Mouse (Mus musculus) small intestine, adult 2 months (tissue): ENCODE data around the gene Gm20388. TPM values are rescaled to one million over a fixed set of nuclear protein-coding genes. Genes with fewer than 3 reads are reported as not detected.
A peak's percentile ranks its signal among the peaks of the same experiment; 100 is the strongest.

Source experiments
- H3K27ac ChIP-seq: fragments of 200-500 bp; 2 replicates; pipeline ENCODE4 v1.5.1; 2012; ENCODE audit warnings: low read depth, low read length, control low read depth, inconsistent platforms; ENCODE audit not compliant: insufficient read depth
- H3K27me3 ChIP-seq: fragments of 200-500 bp; 2 replicates; pipeline ENCODE4 v1.6.1; 2012; ENCODE audit warnings: mild to moderate bottlenecking, moderate library complexity, low read length, inconsistent platforms; ENCODE audit not compliant: control insufficient read depth, insufficient read depth
- H3K36me3 ChIP-seq: fragments of 200-500 bp; 2 replicates; pipeline ENCODE4 v1.6.1; 2012; ENCODE audit warnings: mild to moderate bottlenecking, low read length, control low read depth, inconsistent platforms; ENCODE audit not compliant: control insufficient read depth, insufficient read depth
- H3K4me1 ChIP-seq: fragments of 200-500 bp; 2 replicates; pipeline ENCODE4 v1.6.1; 2012; ENCODE audit warnings: low read length, inconsistent platforms, mixed read lengths; ENCODE audit not compliant: control insufficient read depth, insufficient read depth, insufficient read length
- H3K4me3 ChIP-seq: fragments of 200-500 bp; 2 replicates; pipeline ENCODE4 v1.5.1; 2012; ENCODE audit warnings: low read depth, mild to moderate bottlenecking, control low read depth, inconsistent platforms, low read length, moderate library complexity
- CTCF ChIP-seq: fragments of 200-500 bp; IDR thresholded peaks from 2 replicates; pipeline ENCODE4 v1.5.1; 2012; ENCODE audit warnings: low read depth, mild to moderate bottlenecking, control low read depth, inconsistent platforms, low read length, moderate library complexity, mixed read lengths; ENCODE audit not compliant: insufficient replicate concordance, insufficient read length; ENCODE audit errors: extremely low read depth
- POLR2A ChIP-seq: fragments of 200-500 bp; IDR thresholded peaks from 2 replicates; pipeline ENCODE4 v1.6.1; 2012; ENCODE audit warnings: low read depth, mild to moderate bottlenecking, control low read depth, inconsistent platforms, low read length, moderate library complexity
- WGBS: fragments of 180-500 bp; shearing (Covaris S2); methylation state at CpG from one replicate; pipeline ENCODE4 v1.1.7; 2018; 5-methylcytosine and 5-hydroxymethylcytosine counted together
- polyA plus RNA-seq: library from polyadenylated mRNA; depleted of rRNA; stranded (reverse); fragments of >200 nt; gene quantifications from 2 replicates; pipeline ENCODE4 v1.2.3, GENCODE M21; 2012

Gene Gm20388
- polyA plus RNA-seq, 1 experiment, result 37.3 TPM

GRCm38 (mm10) chr8:120038741-120039140 is 128.1 kb downstream of the Gm20388 start:
- TF ChIP-seq CTCF (no peak), POLR2A (no peak)
- Histone ChIP-seq H3K4me1 (peaks cover 6% of the 10 kb centered on the region), H3K36me3 (no peaks in the 10 kb centered on the region), H3K27ac (no peak overlapping the region), H3K27me3 (no peaks in the 10 kb centered on the region), H3K4me3 (no peak overlapping the region)
- 89% methylated on average over 12 of the region's 12 CpGs for WGBS

DNA sequence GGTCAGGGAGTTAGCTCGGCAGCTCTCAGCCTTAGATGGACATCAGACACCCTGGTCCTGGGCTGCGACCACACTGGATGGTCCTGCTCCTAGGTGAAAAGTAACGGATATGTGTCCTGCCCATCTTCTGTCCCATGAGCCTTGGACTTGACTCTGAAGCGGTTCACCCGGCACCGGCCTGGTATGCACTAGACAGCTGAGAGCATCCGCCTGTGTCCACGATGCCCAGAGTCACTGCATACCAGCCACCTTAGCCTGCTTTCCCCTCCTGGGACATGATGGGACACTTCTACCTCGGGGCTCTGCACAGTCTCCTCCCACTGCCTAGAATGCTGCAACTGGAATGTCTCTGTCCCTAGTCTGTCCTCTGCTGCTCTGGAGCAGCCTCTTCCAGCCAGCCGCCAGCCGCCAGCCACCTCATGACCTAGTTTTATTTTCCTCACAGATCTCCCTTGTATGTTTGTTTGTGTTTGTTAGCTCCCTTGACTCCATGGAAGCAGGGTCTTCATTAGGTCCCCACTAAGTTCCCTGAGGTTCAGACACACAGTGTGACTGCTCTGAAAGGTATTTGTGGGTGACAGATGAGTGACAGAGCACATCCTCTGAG is 128.8 kb downstream of the Gm20388 start:
- Histone ChIP-seq H3K27me3 (no peaks in the 10 kb centered on the region), H3K4me3 (no peak overlapping the region), H3K4me1 (peaks cover 6% of the 10 kb centered on the region), H3K36me3 (no peaks in the 10 kb centered on the region), H3K27ac (no peak overlapping the region)
- 70% methylated on average over 11 of the region's 11 CpGs for WGBS
- TF ChIP-seq POLR2A (no peak), CTCF (no peak)

- Histone ChIP-seq H3K27ac (no peak overlapping the region), H3K4me3 (no peak overlapping the region), H3K27me3 (no peaks in the 10 kb centered on the region), H3K36me3 (no peaks in the 10 kb centered on the region), H3K4me1 (peaks cover 6% of the 10 kb centered on the region)
- 60% methylated on average over 1 of the region's 1 CpGs for WGBS
- TF ChIP-seq POLR2A (no peak), CTCF (no peak)
Observed at GRCm38 (mm10) chr8:120040861-120041260, 130.2 kb downstream of the Gm20388 start.

DNA sequence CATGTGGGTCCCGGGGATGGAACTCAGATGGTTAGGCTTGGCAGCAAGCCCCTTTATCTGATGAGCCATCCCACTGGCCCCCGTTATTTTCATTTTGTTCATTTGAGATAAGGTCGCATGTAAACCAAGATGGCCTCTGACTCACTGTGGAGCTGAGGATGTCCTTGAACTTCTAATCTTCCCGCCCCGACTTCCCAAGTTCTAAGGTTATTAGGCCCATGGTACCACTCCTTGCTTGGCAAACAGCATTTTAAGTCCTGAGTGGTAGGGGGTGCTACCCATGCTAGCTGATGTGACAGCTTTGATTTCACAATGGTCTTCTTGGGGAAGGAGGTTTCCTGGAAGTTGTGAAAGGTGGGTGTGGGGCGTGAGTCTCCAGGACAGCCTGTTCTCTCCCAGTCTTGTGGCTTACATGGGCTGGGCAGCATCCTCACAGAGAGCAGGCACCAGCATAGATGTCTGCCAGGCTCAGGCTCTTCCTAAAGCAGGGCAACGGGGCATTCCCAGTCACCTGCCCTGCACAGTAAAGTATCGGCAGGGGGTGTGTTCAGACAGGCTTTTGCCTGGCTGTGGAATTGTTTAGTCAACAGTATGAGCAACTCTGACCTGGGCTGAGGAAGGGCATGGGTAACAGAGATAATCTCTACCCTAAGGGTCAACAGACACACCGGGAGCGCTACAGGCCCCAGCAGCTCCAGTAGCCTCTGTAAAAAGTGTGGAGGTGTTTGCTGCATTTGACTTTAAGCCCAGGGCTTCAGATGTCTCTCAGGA is 132.1 kb downstream of the Gm20388 start:
- TF ChIP-seq POLR2A (no peak), CTCF (no peak)
- H3K4me1 ChIP-seq, result no peaks in the 10 kb centered on the region
- H3K36me3 ChIP-seq, result no peaks in the 10 kb centered on the region
- no peak overlapping the region for H3K4me3 ChIP-seq
- no peak overlapping the region for H3K27ac ChIP-seq
- WGBS, result 51% methylated on average over 10 of the region's 10 CpGs
- no peaks in the 10 kb centered on the region for H3K27me3 ChIP-seq

DNA sequence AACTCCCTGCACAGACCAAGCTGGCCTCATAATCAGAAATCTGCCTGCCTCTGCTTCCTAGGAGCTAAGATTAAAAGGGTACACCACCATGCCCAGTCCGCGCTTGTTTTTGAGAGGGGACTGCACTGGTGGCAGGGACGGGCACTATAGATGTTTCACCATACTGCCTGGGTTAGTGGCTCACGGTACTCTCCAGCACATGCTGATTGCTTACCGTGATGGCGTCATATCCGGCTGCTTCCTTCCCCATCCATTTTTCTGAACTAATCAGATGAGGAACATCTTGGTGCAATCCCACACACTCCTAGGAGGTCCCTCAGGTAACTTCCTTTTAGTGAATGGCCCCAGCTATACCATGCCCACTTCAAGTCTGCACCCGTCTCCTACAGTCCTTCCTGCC is 134.3 kb downstream of the Gm20388 start:
- no peak for TF ChIP-seq CTCF
- TF ChIP-seq POLR2A, result no peak
- Histone ChIP-seq H3K4me1 (no peaks in the 10 kb centered on the region), H3K4me3 (no peak overlapping the region), H3K27ac (no peak overlapping the region), H3K36me3 (no peaks in the 10 kb centered on the region), H3K27me3 (no peaks in the 10 kb centered on the region)
- 87% methylated on average over 8 of the region's 8 CpGs for WGBS

DNA sequence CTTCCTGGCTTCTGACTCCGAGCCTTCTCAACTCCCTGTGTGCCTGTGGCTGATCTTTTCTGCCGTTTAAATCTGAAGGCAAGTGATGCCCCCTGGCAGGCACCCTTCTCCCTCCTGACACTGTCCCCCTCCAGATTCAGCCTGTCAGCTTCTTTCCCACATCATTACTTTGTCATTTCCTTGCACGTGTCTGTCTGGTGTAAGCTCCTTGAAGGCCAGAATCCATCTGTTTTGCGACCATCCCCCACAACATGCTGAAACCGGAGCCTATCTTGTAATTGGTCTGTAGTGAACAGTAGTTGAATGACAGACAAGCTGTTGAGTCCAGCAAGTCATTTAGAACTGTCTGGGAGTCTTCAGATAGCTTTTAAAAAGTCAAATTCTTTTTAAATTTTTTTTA is 134.8 kb downstream of the Gm20388 start:
- Histone ChIP-seq H3K27ac (no peak overlapping the region), H3K4me1 (no peaks in the 10 kb centered on the region), H3K27me3 (no peaks in the 10 kb centered on the region), H3K36me3 (no peaks in the 10 kb centered on the region), H3K4me3 (no peak overlapping the region)
- TF ChIP-seq POLR2A, result no peak
- no peak for TF ChIP-seq CTCF
- WGBS, result 70% methylated on average over 5 of the region's 5 CpGs

- Histone ChIP-seq H3K4me1 (no peaks in the 10 kb centered on the region; the same call in 1 of the 2 replicates), H3K4me3 (no peak overlapping the region), H3K36me3 (no peaks in the 10 kb centered on the region), H3K27ac (peak overlapping the region; percentile 91), H3K27me3 (no peaks in the 10 kb centered on the region)
- TF ChIP-seq POLR2A (no peak), CTCF (no peak)
- WGBS, result 64% methylated on average over 14 of the region's 14 CpGs
Observed at GRCm38 (mm10) chr8:120046258-120047020, 135.8 kb downstream of the Gm20388 start.

DNA sequence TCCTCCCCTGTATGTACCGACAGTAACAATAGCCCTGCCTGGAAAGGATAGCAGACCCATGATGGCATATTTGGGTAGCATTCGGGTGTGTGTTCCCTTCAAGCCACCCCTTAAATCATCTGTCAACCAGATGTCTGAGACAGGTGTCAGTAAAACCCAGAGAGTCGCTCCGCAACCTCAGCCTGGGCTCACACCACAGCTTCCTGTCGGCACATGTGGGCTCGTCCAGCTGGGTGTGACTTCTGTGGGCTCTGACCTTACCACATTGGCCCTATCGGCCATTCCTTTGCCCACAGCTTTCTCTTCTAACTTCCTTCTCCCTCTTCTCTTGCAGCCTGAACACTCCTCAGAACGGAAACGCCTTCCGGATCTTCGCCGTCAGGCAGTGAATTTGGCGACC is 139.3 kb downstream of the Gm20388 start:
- no peak overlapping the region for H3K4me3 ChIP-seq
- 79% methylated on average over 13 of the region's 13 CpGs for WGBS

More for the DNA sequence above, 139.3 kb downstream of the Gm20388 start:
- Histone ChIP-seq H3K4me1 (no peaks in the 10 kb centered on the region; the same call in none of the 2 replicates), H3K36me3 (no peaks in the 10 kb centered on the region), H3K27ac (no peak overlapping the region), H3K27me3 (no peaks in the 10 kb centered on the region)
- TF ChIP-seq CTCF (no peak), POLR2A (no peak)
